Mouse (Mus musculus) heart, postnatal 0 days (tissue): ENCODE results near the gene Atp5k. TPM values are rescaled to one million over a fixed set of nuclear protein-coding genes. Genes with fewer than 3 reads are reported as not detected.

ENCODE experiments used
- ATAC-seq: fragments of 200-750 bp; cut with Nextera tagmentation; 2 replicates; pipeline ENCODE4 v1.8.0; 2017; ENCODE audit warnings: low read depth, moderate number of reproducible peaks, moderate library complexity; ENCODE audit not compliant: insufficient read depth
- DNase-seq: peaks from one replicate; pipeline ENCODE4 v3.0.0-alpha.2; 2016; ENCODE audit warnings: low spot score
- H3K27ac ChIP-seq: fragments of 300-500 bp; sonication (generic); 2 replicates; pipeline ENCODE4 v1.5.1; 2014; ENCODE audit warnings: low read depth, mild to moderate bottlenecking
- H3K27me3 ChIP-seq: fragments of 300-500 bp; sonication (generic); 2 replicates; pipeline ENCODE4 v1.6.1; 2014; ENCODE audit warnings: low read length, mixed read lengths; ENCODE audit not compliant: control insufficient read depth, insufficient read depth
- H3K36me3 ChIP-seq: fragments of 300-500 bp; sonication (generic); replicated peaks from 2 replicates; pipeline ENCODE4 v1.6.1; 2014; ENCODE audit warnings: low read length, mixed read lengths; ENCODE audit not compliant: control insufficient read depth, insufficient read depth
- H3K4me1 ChIP-seq: fragments of 300-500 bp; sonication (generic); 2 replicates; pipeline ENCODE4 v1.6.1; 2014; ENCODE audit warnings: antibody characterized with exemption; ENCODE audit not compliant: control insufficient read depth, insufficient read depth
- H3K4me2 ChIP-seq: fragments of 300-500 bp; sonication (generic); 2 replicates; pipeline ENCODE4 v1.6.1; 2014; ENCODE audit warnings: low read depth, mild to moderate bottlenecking, low read length, moderate library complexity
- H3K4me3 ChIP-seq: fragments of 300-500 bp; sonication (generic); 2 replicates; pipeline ENCODE4 v1.5.1; 2014; ENCODE audit warnings: low read depth, low read length
- H3K9ac ChIP-seq: fragments of 300-500 bp; sonication (generic); replicated peaks from 2 replicates; pipeline ENCODE4 v1.6.1; 2014; ENCODE audit warnings: low read depth, low read length, mixed read lengths
- H3K9me3 ChIP-seq: fragments of 300-500 bp; sonication (generic); replicated peaks from 2 replicates; pipeline ENCODE4 v1.6.1; 2016; ENCODE audit warnings: low read length; ENCODE audit not compliant: control insufficient read depth
- CTCF ChIP-seq: IDR thresholded peaks from 2 replicates; pipeline ENCODE4 v1.5.1; 2016; ENCODE audit warnings: antibody characterized with exemption, control low read depth, low read depth
- EP300 ChIP-seq: IDR thresholded peaks from 2 replicates; pipeline ENCODE4 v1.6.1; 2016; ENCODE audit warnings: antibody characterized with exemption, low read depth
- WGBS: fragments of 180-500 bp; shearing (Covaris S2); extraction: QIAGEN DNeasy Blood & Tissue Kit; methylation state at CpG from one replicate; pipeline ENCODE4 v1.1.7; 2014; 5-methylcytosine and 5-hydroxymethylcytosine counted together
- polyA plus RNA-seq: library from polyadenylated mRNA; unstranded; fragments of >200 nt; fragmentation: Nextera tagmentation; extraction: Ambion mirVana; gene quantifications from 2 replicates; pipeline ENCODE4 v1.2.1, GENCODE M21; 2015
- total RNA-seq: library from RNA; depleted of rRNA; stranded (reverse); fragments of >200 nt; gene quantifications from 2 replicates; pipeline ENCODE4 v1.2.3, GENCODE M21; 2014; ENCODE audit warnings: low replicate concordance

Gene Atp5k
- total and polyA plus RNA-seq, 2 experiments from 2014 or later: 139 to 1,920 TPM

GRCm38 (mm10) chr5:108466647-108467046 lies 32.4 kb upstream of the Atp5k start:
- Histone ChIP-seq H3K9me3 (no peaks in the 10 kb centered on the region), H3K4me1 (peaks cover 52% of the 10 kb centered on the region), H3K9ac (no peak overlapping the region), H3K27me3 (no peaks in the 10 kb centered on the region), H3K4me2 (no peak overlapping the region), H3K4me3 (no peak overlapping the region), H3K27ac (0 out of 2 replicates have a peak overlapping the region, but pooled peaks have one; percentile 0), H3K36me3 (0 out of 2 replicates have a peak, but pooled peaks cover 4% of the 10 kb centered on the region)
- 0 out of 2 replicates have a peak, but pooled peaks have one; percentile 12 for TF ChIP-seq CTCF
- TF ChIP-seq EP300: no peak
- DNase-seq (no peak), ATAC-seq (no peak; the same call in 1 of the 2 replicates)
- WGBS: 66% methylated on average over 1 of the region's 1 CpGs

GRCm38 (mm10) chr5:108465131-108465891 lies 31.1 kb upstream of the Atp5k start:
- DNase-seq (no peak), ATAC-seq (no peak)
- no peak overlapping the region for H3K4me2 ChIP-seq
- no peak overlapping the region for H3K9ac ChIP-seq
- no peaks in the 10 kb centered on the region for H3K9me3 ChIP-seq
- TF ChIP-seq CTCF (no peak), EP300 (no peak)
- 0 out of 2 replicates have a peak, but pooled peaks cover 3% of the 10 kb centered on the region for H3K36me3 ChIP-seq
- H3K4me1 ChIP-seq: peaks cover 52% of the 10 kb centered on the region
- no peak overlapping the region for H3K27ac ChIP-seq
- 52% methylated on average over 6 of the region's 6 CpGs for WGBS
- H3K4me3 ChIP-seq: no peak overlapping the region
- H3K27me3 ChIP-seq: no peaks in the 10 kb centered on the region

- peak overlapping the region; percentile 96 for H3K4me3 ChIP-seq
- no peak for TF ChIP-seq EP300
- no peak for TF ChIP-seq CTCF
- peak overlapping the region; percentile 99 for H3K9ac ChIP-seq
- 29% methylated on average over 4 of the region's 4 CpGs for WGBS
- peak overlapping the region; percentile 88 for H3K27ac ChIP-seq
- H3K9me3 ChIP-seq: no peaks in the 10 kb centered on the region
- no peak for ATAC-seq
- H3K36me3 ChIP-seq: 0 out of 2 replicates have a peak, but pooled peaks cover 1% of the 10 kb centered on the region
- H3K27me3 ChIP-seq: no peaks in the 10 kb centered on the region
- H3K4me2 ChIP-seq: peak overlapping the region; percentile 89
- no peak for DNase-seq
- H3K4me1 ChIP-seq: peaks cover 50% of the 10 kb centered on the region
Measured at GRCm38 (mm10) chr5:108462446-108462845, 28.2 kb upstream of the Atp5k start.

- no peaks in the 10 kb centered on the region for H3K9me3 ChIP-seq
- H3K36me3 ChIP-seq: no peaks in the 10 kb centered on the region
- DNase-seq: peak; percentile 96
- TF ChIP-seq EP300 (no peak), CTCF (no peak)
- no peaks in the 10 kb centered on the region for H3K27me3 ChIP-seq
- peak within 1 kb of the TSS; percentile 96 for H3K4me3 ChIP-seq
- H3K9ac ChIP-seq: peak within 1 kb of the TSS; percentile 99
- ATAC-seq: peak; percentile 98
- peak within 1 kb of the TSS; percentile 88 for H3K27ac ChIP-seq
- WGBS: under 1% methylated on average over 60 of the region's 62 CpGs
- peaks cover 39% of the 10 kb centered on the region for H3K4me1 ChIP-seq
- H3K4me2 ChIP-seq: peak within 1 kb of the TSS; percentile 89
Measured at GRCm38 (mm10) chr5:108461082-108462065, 27.1 kb upstream of the Atp5k start, which contains the start of gene Pcgf3. Pcgf3 (plus strand) TSS chr5:108461232.

- TF ChIP-seq CTCF: no peak
- no peak for TF ChIP-seq EP300
- peak overlapping the region; percentile 89 for H3K4me2 ChIP-seq
- H3K9ac ChIP-seq: peak overlapping the region; percentile 99
- ATAC-seq (no peak), DNase-seq (no peak)
- H3K27me3 ChIP-seq: no peaks in the 10 kb centered on the region
- peaks cover 30% of the 10 kb centered on the region for H3K4me1 ChIP-seq
- 40% methylated on average over 6 of the region's 6 CpGs for WGBS
- no peak overlapping the region; the same call in 1 of the 2 replicates for H3K27ac ChIP-seq
- no peaks in the 10 kb centered on the region for H3K36me3 ChIP-seq
- no peaks in the 10 kb centered on the region for H3K9me3 ChIP-seq
- H3K4me3 ChIP-seq: peak overlapping the region; percentile 96
Measured at GRCm38 (mm10) chr5:108460461-108460860, 26.2 kb upstream of the Atp5k start.
